In genomic region chr17:46933557-46934348, GRCm38 (mm10) we compare ENCODE assay signal across 9 mouse cellular contexts. TPM values are rescaled to one million over a fixed set of nuclear protein-coding genes. Genes with fewer than 3 reads are reported as not detected.
A peak's percentile ranks its signal among the peaks of the same experiment; 100 is the strongest.
DNase-seq lines count a peak whose midpoint lies in the region; ATAC-seq and TF ChIP-seq lines count a peak whose summit lies in the region.
"Had no signal": no experiment of that assay in that cellular context is flagged by ENCODE, and none has a peak within 500 bp of the region (broad histone marks: within the 10 kb centered on the region; RNA-seq: fewer than 3 reads in every experiment).

No protein-coding gene starts in this region.

- H3K9me3 ChIP-seq in forebrain, embryonic 11.5 days (ENCODE audit: control insufficient read depth, low read length) = no peaks in the 10 kb centered on the region
- H3K9me3 ChIP-seq in forebrain, embryonic 12.5 days = no peaks in the 10 kb centered on the region
- no peaks in the 10 kb centered on the region for H3K9me3 ChIP-seq in lung, postnatal 0 days (ENCODE audit: low read length)
- H3K9me3 ChIP-seq: limb, embryonic 15.5 days had no signal

- peak; percentile 83 for DNase-seq in forebrain, embryonic 11.5 days (ENCODE audit: low spot score)
- peak; percentile 85 for DNase-seq in 3T3-L1 (ENCODE audit: low read depth, low spot score)
- peak; percentile 68 for DNase-seq in adrenal gland, postnatal 10 days
- DNase-seq in embryo, embryonic 9.5 days (ENCODE audit: extremely low spot score) = peak; percentile 40
- DNase-seq in kidney, postnatal 10 days = peak; percentile 81
- peak; percentile 58 for DNase-seq in lung, postnatal 0 days (ENCODE audit: low spot score)
- peak; percentile 12 to 63 for DNase-seq in spleen, adult 18-20 months

- peak; percentile 74 for TF ChIP-seq CTCF in lung, postnatal 0 days (IDR thresholded peaks at IDR 0.05)

- no peak overlapping the region for H3K27ac ChIP-seq in forebrain, embryonic 11.5 days (ENCODE audit: low read depth, low read length)
- no peak overlapping the region for H3K27ac ChIP-seq in forebrain, embryonic 12.5 days
- no peak overlapping the region for H3K27ac ChIP-seq in lung, postnatal 0 days (ENCODE audit: low read length)
- H3K27ac ChIP-seq: limb, embryonic 15.5 days had no signal

- peaks cover 8% of the 10 kb centered on the region; the same call in 1 of the 2 replicates for H3K36me3 ChIP-seq in forebrain, embryonic 11.5 days (ENCODE audit: control insufficient read depth, insufficient read depth, low read length)
- peaks cover 100% of the 10 kb centered on the region for H3K36me3 ChIP-seq in forebrain, embryonic 12.5 days (replicated peaks)
- peaks cover 76% of the 10 kb centered on the region for H3K36me3 ChIP-seq in lung, postnatal 0 days (ENCODE audit: insufficient read depth, low read length)

- no peak overlapping the region for H3K4me3 ChIP-seq in forebrain, embryonic 11.5 days (ENCODE audit: low read depth, low read length)
- H3K4me3 ChIP-seq in forebrain, embryonic 12.5 days (replicated peaks) = no peak overlapping the region
- H3K4me3 ChIP-seq in lung, postnatal 0 days (ENCODE audit: low read depth, low read length) = no peak overlapping the region
- H3K4me3 ChIP-seq: limb, embryonic 15.5 days had no signal

- no peaks in the 10 kb centered on the region for H3K27me3 ChIP-seq in forebrain, embryonic 11.5 days (ENCODE audit: control insufficient read depth, insufficient read depth, low read length)
- no peaks in the 10 kb centered on the region for H3K27me3 ChIP-seq in forebrain, embryonic 12.5 days
- no peaks in the 10 kb centered on the region for H3K27me3 ChIP-seq in lung, postnatal 0 days (replicated peaks; ENCODE audit: insufficient read depth, low read length)
- H3K27me3 ChIP-seq: limb, embryonic 15.5 days had no signal

- WGBS in forebrain, embryonic 11.5 days = 82% methylated on average over 19 of the region's 19 CpGs
- WGBS in forebrain, embryonic 12.5 days = 83% methylated on average over 19 of the region's 19 CpGs
- 79% methylated on average over 19 of the region's 19 CpGs for WGBS in lung, postnatal 0 days

- ATAC-seq in forebrain, embryonic 11.5 days (replicated peaks; ENCODE audit: low FRiP score) = no peak
- ATAC-seq in forebrain, embryonic 12.5 days (ENCODE audit: low FRiP score) = no peak
- ATAC-seq in lung, postnatal 0 days = no peak

- no peak overlapping the region for H3K4me2 ChIP-seq in forebrain, embryonic 11.5 days (ENCODE audit: low read depth, low read length, severe bottlenecking)
- H3K4me2 ChIP-seq in forebrain, embryonic 12.5 days = no peak overlapping the region
- no peak overlapping the region for H3K4me2 ChIP-seq in lung, postnatal 0 days (replicated peaks; ENCODE audit: low read depth, low read length)
- H3K4me2 ChIP-seq: limb, embryonic 15.5 days had no signal

- H3K4me1 ChIP-seq in forebrain, embryonic 11.5 days (replicated peaks; ENCODE audit: control insufficient read depth, insufficient read depth, low read length) = no peaks in the 10 kb centered on the region
- H3K4me1 ChIP-seq in forebrain, embryonic 12.5 days = no peaks in the 10 kb centered on the region
- H3K4me1 ChIP-seq in lung, postnatal 0 days (ENCODE audit: insufficient read depth, low read depth, low read length) = no peaks in the 10 kb centered on the region
- H3K4me1 ChIP-seq: limb, embryonic 15.5 days had no signal

- TF ChIP-seq EP300 in lung, postnatal 0 days (IDR thresholded peaks at IDR 0.05) = no peak

- no peak overlapping the region for H3K9ac ChIP-seq in forebrain, embryonic 11.5 days (ENCODE audit: low read length)
- no peak overlapping the region for H3K9ac ChIP-seq in forebrain, embryonic 12.5 days
- no peak overlapping the region for H3K9ac ChIP-seq in lung, postnatal 0 days (replicated peaks; ENCODE audit: low read depth)
- H3K9ac ChIP-seq: limb, embryonic 15.5 days had no signal

RNA-seq across cellular contexts. Expression of gene Prph2, which starts 23.5 kb away (rescaled TPM):
- not detected in 2 replicates for polyA plus RNA-seq in forebrain, embryonic 11.5 days (2014; fragmentation: Nextera tagmentation; extraction: Ambion mirVana)
- polyA plus RNA-seq in forebrain, embryonic 12.5 days (2016; fragmentation: Nextera tagmentation; extraction: Ambion mirVana) = not detected in 2 replicates
- not detected for total RNA-seq in adrenal gland, postnatal 10 days (2021)
- not detected in 2 replicates for polyA plus RNA-seq in lung, postnatal 0 days (2015; fragmentation: Nextera tagmentation; extraction: Ambion mirVana)
- polyA plus RNA-seq: limb, embryonic 15.5 days had no signal

RNA-seq across cellular contexts. Expression of gene Tbcc, which starts 43.3 kb away (rescaled TPM):
- polyA plus RNA-seq in forebrain, embryonic 11.5 days (2014; fragmentation: Nextera tagmentation; extraction: Ambion mirVana) = 62.3 and 65.3 TPM in 2 replicates
- polyA plus RNA-seq in forebrain, embryonic 12.5 days (2016; fragmentation: Nextera tagmentation; extraction: Ambion mirVana) = 63.2 and 67.3 TPM in 2 replicates
- total RNA-seq in adrenal gland, postnatal 10 days (2021) = 10 to 100 TPM; 21.6 to 23.3 TPM
- 47.7 and 51.0 TPM in 2 replicates for polyA plus RNA-seq in lung, postnatal 0 days (2015; fragmentation: Nextera tagmentation; extraction: Ambion mirVana)
